Mouse (Mus musculus): Measurements from ENCODE around the gene Slc35a2. TPM values are rescaled to one million over a fixed set of nuclear protein-coding genes. Genes with fewer than 3 reads are reported as not detected.
A peak's percentile ranks its signal among the peaks of the same experiment; 100 is the strongest.
"Not testable (repeated sequence)": the region's sequence is repeated elsewhere in the genome, so short reads cannot be mapped to it uniquely, and the experiment has no call there.

Gene Slc35a2
- total and polyA plus RNA-seq, 3 experiments = 14.8 to 25.2 (median 15.0) TPM

- Histone ChIP-seq H3K79me2 (replicated peaks; ENCODE audit: control insufficient read depth, insufficient read depth, low read length) (no peaks in the 10 kb centered on the region), H3K27me3 (ENCODE audit: control insufficient read depth, insufficient read depth, low read length) (no peaks in the 10 kb centered on the region), H3K36me3 (ENCODE audit: control insufficient read depth, insufficient read depth, low read length) (no peaks in the 10 kb centered on the region), H3K4me1 (ENCODE audit: control insufficient read depth, insufficient read depth, low read length) (no peaks in the 10 kb centered on the region), H3K4me3 (no peak overlapping the region), H3K9ac (ENCODE audit: low read depth, low read length) (no peak overlapping the region), H3K27ac (no peak overlapping the region)
- intact Hi-C loops (cut with DNase I) = no loop called here
- TF ChIP-seq POLR2A (IDR thresholded peaks at IDR 0.05; ENCODE audit: insufficient read depth, low read depth, low read length) (no peak), EP300 (IDR thresholded peaks at IDR 0.05; ENCODE audit: insufficient read depth, low read depth, low read length) (no peak), CTCF (IDR thresholded peaks at IDR 0.05) (peak; percentile 38; the same call in 1 of the 2 replicates)
- 57% methylated on average over 6 of the region's 6 CpGs for WGBS
- DNase-seq = no peak
These were observed 26.6 kb downstream of the Slc35a2 start for GRCm38 (mm10) chrX:7910473-7910872.

DNA sequence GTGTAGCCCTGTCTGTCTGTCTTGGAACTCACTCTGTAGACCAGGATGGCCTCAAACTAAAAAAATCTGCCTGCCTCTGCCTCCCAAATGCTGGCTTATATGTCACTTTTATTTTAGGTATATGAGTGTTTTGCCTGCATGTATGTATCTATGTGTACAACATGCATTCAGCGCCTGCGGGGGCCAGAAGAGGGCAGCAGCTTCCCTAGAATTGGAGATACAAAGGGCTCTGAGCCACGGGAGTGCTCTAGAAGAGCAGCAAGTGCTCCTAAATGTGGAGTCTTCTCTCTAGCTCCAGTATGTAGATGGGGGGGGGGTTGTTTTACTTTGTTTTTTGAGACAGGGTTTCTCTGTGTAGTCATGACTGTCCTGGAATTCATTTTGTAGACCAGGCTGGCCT, 31.8 kb downstream of the Slc35a2 start:
- intact Hi-C loops (cut with DNase I) = loop anchor here (1.0 kb wide), 1 partner anchor 102 kb away; no protein-coding TSS in a partner anchor
- not testable (repeated sequence) for H3K9ac ChIP-seq (ENCODE audit: low read depth, low read length); H3K27ac ChIP-seq; H3K27me3 ChIP-seq (ENCODE audit: control insufficient read depth, insufficient read depth, low read length); H3K36me3 ChIP-seq (ENCODE audit: control insufficient read depth, insufficient read depth, low read length); H3K79me2 ChIP-seq (replicated peaks; ENCODE audit: control insufficient read depth, insufficient read depth, low read length); H3K4me1 ChIP-seq (ENCODE audit: control insufficient read depth, insufficient read depth, low read length); H3K4me3 ChIP-seq
- 18% methylated on average over 3 of the region's 3 CpGs for WGBS
- DNase-seq = peak in 1 of 2 experiments; percentile 40
- TF ChIP-seq CTCF (IDR thresholded peaks at IDR 0.05) = peak; percentile 47

DNA sequence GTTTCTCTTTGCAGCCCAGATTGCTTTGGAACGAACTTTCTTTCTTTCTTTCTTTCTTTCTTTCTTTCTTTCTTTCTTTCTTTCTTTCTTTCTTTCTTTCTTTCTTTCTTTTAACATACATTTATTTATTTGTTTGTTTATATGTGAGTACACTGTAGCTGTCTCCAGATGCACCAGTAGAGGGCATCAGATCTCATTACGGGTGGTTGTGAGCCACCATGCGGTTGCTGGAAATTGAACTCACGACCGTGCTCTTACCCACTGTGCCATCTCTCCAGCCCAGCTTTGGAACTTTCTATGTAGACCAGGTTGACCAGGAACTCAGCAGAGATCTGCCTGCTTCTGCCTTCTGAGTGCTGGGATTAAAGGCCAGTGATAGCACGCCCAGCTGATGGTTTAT, 34.1 kb downstream of the Slc35a2 start:
- H3K4me1 ChIP-seq (ENCODE audit: control insufficient read depth, insufficient read depth, low read length); H3K4me3 ChIP-seq; H3K36me3 ChIP-seq (ENCODE audit: control insufficient read depth, insufficient read depth, low read length); H3K9ac ChIP-seq (ENCODE audit: low read depth, low read length); intact Hi-C loops (cut with DNase I); DNase-seq; H3K79me2 ChIP-seq (replicated peaks; ENCODE audit: control insufficient read depth, insufficient read depth, low read length); H3K27ac ChIP-seq: not testable (repeated sequence)
- peaks cover 10% of the 10 kb centered on the region for H3K27me3 ChIP-seq (ENCODE audit: control insufficient read depth, insufficient read depth, low read length)
- TF ChIP-seq CTCF (IDR thresholded peaks at IDR 0.05) = 0 out of 2 replicates have a peak, but pooled peaks have one; percentile 17
- WGBS = 60% methylated on average over 6 of the region's 6 CpGs

GRCm38 (mm10) chrX:7919601-7920383, 36.0 kb downstream of the Slc35a2 start, which contains the start of gene Pcsk1n:
TSS of gene Pcsk1n (plus strand) at chrX:7919822.
- 17% methylated on average over 38 of the region's 40 CpGs for WGBS
- H3K27ac ChIP-seq = no peak within 1 kb of the TSS
- H3K79me2 ChIP-seq (replicated peaks; ENCODE audit: control insufficient read depth, insufficient read depth, low read length) = no peaks in the 10 kb centered on the region
- intact Hi-C loops (cut with DNase I) = no loop called here
- H3K27me3 ChIP-seq (ENCODE audit: control insufficient read depth, insufficient read depth, low read length) = peaks cover 11% of the 10 kb centered on the region
- DNase-seq = no peak
- TF ChIP-seq POLR2A (IDR thresholded peaks at IDR 0.05; ENCODE audit: insufficient read depth, low read depth, low read length) (no peak), CTCF (IDR thresholded peaks at IDR 0.05) (no peak), EP300 (IDR thresholded peaks at IDR 0.05; ENCODE audit: insufficient read depth, low read depth, low read length) (no peak)
- no peak within 1 kb of the TSS for H3K9ac ChIP-seq (ENCODE audit: low read depth, low read length)
- no peaks in the 10 kb centered on the region for H3K36me3 ChIP-seq (ENCODE audit: control insufficient read depth, insufficient read depth, low read length)
- no peak within 1 kb of the TSS for H3K4me3 ChIP-seq
- no peaks in the 10 kb centered on the region for H3K4me1 ChIP-seq (ENCODE audit: control insufficient read depth, insufficient read depth, low read length)

DNA sequence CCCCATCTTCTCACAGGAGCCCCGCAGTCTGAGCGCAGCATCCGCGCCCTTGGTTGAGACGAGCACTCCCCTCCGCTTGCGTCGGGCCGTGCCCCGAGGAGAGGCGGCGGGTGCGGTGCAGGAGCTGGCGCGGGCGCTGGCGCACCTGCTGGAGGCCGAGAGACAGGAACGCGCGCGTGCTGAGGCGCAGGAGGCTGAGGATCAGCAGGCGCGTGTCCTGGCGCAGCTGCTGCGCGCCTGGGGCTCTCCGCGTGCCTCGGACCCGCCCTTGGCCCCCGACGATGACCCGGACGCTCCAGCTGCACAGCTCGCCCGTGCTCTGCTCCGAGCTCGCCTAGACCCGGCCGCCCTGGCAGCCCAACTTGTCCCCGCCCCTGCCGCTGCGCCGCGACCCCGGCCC, 38.2 kb downstream of the Slc35a2 start:
- DNase-seq = no peak
- TF ChIP-seq POLR2A (IDR thresholded peaks at IDR 0.05; ENCODE audit: insufficient read depth, low read depth, low read length) = no peak
- TF ChIP-seq EP300 (IDR thresholded peaks at IDR 0.05; ENCODE audit: insufficient read depth, low read depth, low read length) = no peak
- TF ChIP-seq CTCF (IDR thresholded peaks at IDR 0.05) = no peak
- 10% methylated on average over 46 of the region's 48 CpGs for WGBS
- Histone ChIP-seq H3K27ac (no peak overlapping the region), H3K4me1 (ENCODE audit: control insufficient read depth, insufficient read depth, low read length) (no peaks in the 10 kb centered on the region), H3K36me3 (ENCODE audit: control insufficient read depth, insufficient read depth, low read length) (no peaks in the 10 kb centered on the region), H3K27me3 (ENCODE audit: control insufficient read depth, insufficient read depth, low read length) (peaks cover 11% of the 10 kb centered on the region), H3K79me2 (replicated peaks; ENCODE audit: control insufficient read depth, insufficient read depth, low read length) (no peaks in the 10 kb centered on the region), H3K9ac (ENCODE audit: low read depth, low read length) (no peak overlapping the region), H3K4me3 (no peak overlapping the region)
- intact Hi-C loops (cut with DNase I) = no loop called here

DNA sequence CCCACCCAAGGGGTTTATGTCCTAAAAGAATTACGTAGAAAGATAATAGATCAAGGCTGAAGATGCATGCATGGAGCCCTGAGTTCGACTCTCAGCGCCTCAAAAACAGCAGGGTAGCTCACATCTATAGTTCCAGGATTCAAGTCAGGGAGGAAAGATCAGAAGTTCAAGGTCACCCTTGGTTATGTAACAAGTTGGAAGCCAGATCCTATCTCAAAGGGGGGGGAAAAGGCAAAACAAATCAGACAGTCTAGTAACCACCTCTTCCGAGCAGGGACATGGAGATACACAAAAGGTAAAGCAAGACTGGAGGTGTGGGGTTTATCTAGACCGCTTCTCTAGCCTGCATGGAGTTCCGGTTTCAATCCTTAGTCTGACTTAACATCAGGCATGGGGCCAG, 42.4 kb downstream of the Slc35a2 start:
- Histone ChIP-seq H3K4me3 (no peak overlapping the region), H3K79me2 (replicated peaks; ENCODE audit: control insufficient read depth, insufficient read depth, low read length) (no peaks in the 10 kb centered on the region), H3K4me1 (ENCODE audit: control insufficient read depth, insufficient read depth, low read length) (no peaks in the 10 kb centered on the region), H3K9ac (ENCODE audit: low read depth, low read length) (no peak overlapping the region), H3K27ac (no peak overlapping the region), H3K27me3 (ENCODE audit: control insufficient read depth, insufficient read depth, low read length) (peaks cover 8% of the 10 kb centered on the region), H3K36me3 (ENCODE audit: control insufficient read depth, insufficient read depth, low read length) (no peaks in the 10 kb centered on the region)
- TF ChIP-seq EP300 (IDR thresholded peaks at IDR 0.05; ENCODE audit: insufficient read depth, low read depth, low read length) (no peak), POLR2A (IDR thresholded peaks at IDR 0.05; ENCODE audit: insufficient read depth, low read depth, low read length) (no peak), CTCF (IDR thresholded peaks at IDR 0.05) (no peak)
- DNase-seq = no peak
- WGBS = 64% methylated on average over 6 of the region's 6 CpGs
- intact Hi-C loops (cut with DNase I) = no loop called here
